Mouse (Mus musculus) cerebellum, adult 9-11 months (tissue): ENCODE measurements at regions not wholly inside any gene's neighbourhood (a gene's known extent, or its start where the extent isn't known, plus 50 kb on each side); places are given as distances from the start of the nearest gene placed in this dataset.

Experiments
- DNase-seq: peaks from one replicate; pipeline ENCODE4 v3.0.0; 2022

DNA sequence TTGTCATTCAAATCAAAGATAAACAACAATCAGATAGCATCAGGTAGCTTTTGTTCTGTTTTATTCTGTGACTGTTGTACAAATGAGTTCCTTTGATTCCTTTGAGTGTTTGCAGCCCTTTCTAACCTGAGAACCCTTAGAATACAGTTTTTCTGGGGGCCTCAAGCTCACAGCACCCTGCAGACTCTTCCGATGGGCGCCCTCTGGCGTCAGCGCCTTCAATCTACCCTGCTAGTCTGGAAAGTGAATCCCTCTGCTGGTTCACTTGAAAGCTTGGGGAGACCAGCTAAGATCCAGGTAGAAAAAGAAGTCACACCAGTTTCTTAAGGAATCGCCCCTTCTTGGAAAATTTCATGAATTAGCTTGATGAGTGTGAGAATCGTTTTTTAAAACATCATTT is 253.8 kb upstream of the Nt5e start:
- DNase-seq: no peak

- DNase-seq: no peak
Observed at GRCm38 (mm10) chr9:88073579-88073978, 253.4 kb upstream of the Nt5e start.

- DNase-seq: no peak
Observed at GRCm38 (mm10) chr9:88082931-88083479, 244.0 kb upstream of the Nt5e start.

- no peak for DNase-seq
Observed at GRCm38 (mm10) chr9:88085181-88085816, 241.7 kb upstream of the Nt5e start.

DNA sequence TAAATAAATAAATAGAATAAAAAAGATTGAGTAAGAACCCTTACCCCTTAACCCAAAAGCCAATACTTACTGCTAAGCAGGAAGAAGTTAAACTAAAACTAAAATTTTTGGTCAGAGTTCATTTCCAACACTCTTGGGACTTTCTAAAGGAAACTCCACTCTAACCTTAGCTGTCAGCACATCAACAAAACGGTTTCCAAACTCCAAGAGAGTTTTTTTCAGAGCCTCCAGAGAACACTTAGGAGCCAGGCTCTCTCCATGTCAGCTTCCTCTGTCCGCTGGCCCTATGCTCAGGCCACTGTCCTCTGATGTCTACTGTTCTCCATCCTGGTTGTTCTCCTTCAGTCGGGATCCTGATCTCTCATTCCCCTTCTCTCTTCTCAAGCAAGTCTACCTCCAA is 241.1 kb upstream of the Nt5e start:
- DNase-seq: no peak

GRCm38 (mm10) chr9:88091781-88092527 is 235.0 kb upstream of the Nt5e start:
- DNase-seq: no peak

DNA sequence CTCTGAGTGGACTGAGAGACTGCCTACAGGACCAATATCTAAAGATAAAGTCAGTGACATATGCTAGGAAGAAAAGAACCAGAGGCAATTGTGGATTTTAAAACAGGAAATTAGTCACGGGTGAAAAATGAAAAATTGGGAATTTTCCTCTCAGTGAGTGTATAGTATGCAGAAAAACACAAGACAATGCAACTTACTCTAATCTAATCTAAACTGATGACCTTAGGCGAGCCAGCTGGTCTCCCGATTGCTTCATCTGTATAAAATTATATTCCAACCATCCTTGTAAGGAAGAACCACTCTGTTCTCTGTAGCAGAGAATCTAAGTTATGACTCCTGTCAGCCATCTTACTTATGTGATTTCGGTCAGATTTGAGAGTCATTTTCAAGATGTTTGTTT is 234.4 kb upstream of the Nt5e start:
- no peak for DNase-seq

DNA sequence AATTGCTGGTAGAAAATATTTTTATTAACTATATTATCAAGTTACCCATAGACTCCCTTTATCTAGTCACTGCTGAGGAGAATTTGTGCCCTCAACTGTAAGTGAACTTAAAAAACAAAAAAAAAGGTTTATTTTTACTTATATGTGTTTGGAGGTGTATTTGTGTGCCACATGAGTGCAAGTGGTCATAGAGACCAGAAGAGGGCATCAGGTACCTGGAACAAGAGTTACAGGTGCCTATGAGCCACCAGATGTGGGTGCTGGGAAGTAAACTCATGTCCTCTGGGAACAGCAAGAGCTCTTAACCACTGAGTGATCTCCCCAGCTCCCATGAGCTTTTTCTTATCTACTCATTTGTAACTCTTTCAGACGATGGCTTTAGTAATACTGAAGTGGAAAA is 213.9 kb upstream of the Nt5e start:
- DNase-seq: no peak

DNA sequence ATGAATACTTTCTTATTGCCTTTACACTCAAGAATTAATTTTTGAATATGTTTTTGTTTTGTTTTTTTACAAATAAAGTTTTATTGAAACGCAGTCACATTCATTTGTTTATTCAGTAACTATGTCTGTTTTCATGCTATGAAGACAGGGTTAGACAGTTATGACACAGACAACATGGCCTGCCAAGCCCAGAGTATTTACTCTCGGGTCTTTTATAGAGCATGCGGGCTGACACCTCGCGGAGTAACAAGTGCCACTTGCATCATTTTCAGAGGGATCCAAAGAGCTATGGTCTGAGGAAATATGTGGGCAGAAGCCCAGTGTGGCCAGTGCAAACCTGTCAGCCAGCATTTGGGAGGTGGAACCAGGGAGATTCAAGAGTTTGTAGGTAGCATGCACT is 206.5 kb upstream of the Nt5e start:
- no peak for DNase-seq

DNA sequence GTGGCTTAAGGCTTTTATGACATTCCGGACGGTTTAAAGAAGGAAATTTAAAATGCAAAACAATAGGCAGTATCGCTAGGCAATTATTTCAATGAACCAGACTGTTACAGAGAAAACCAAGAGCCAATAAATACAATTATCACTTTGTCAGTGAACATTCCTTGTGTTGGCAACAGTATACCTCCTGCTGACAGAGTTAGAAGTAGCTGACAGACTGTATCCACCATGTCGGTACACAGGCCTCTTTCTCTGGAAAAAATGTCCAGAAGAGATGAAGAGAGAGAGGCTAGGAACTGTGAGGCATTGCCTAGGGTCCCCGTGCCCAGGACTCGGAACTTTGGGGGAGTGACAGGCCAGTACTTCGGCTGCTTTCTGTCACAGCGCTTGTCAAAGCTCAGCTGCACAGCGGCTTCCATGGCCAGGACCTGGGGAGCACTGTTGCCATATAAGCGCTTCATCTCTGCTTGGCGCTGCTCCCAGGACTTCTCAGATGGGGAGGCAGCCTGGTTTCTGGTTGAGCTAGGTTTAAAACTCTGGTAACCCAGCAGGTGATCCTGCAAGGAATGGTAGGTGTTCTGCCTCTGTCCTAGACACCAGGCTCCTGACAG is 205.9 kb upstream of the Nt5e start:
- DNase-seq: peak; percentile 17

- DNase-seq: no peak
Observed at GRCm38 (mm10) chr9:88124322-88125005, 202.5 kb upstream of the Nt5e start.

GRCm38 (mm10) chr9:88163025-88163780 is 163.8 kb upstream of the Nt5e start:
- no peak for DNase-seq

DNA sequence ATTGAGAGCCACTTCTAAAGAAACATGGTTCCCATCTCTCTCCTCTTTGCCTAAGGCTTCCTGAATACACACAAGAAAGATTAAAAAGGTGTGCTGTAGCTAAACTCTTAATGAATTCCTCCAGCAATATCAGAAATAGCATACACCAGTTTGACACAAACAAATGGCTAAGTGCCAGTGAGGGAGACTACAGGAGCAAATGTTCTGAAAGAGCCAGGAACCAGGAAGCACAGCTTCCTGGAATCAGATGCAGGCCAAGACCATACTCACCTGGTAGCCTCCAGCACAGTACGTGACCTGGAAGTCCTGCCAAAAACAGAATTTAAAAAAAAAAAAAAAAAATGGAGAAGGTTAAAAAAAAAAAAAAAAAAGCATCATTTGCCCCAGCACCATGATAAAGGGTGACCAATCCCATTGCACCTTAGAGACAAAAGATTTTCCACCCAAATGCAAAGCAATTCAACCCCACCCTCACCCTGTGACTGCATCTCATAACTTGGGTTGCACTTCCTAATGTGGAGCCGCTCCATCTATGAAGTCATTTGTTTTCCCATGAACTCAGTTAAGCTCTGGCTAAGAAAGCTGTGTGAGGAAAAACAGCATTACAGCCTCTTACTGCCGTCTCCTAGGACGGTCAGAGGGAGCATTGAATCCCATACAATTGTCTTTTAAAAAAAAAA is 149.3 kb upstream of the Nt5e start:
- DNase-seq: peak; percentile 50

- DNase-seq: no peak
Observed at GRCm38 (mm10) chr9:88181189-88181994, 145.6 kb upstream of the Nt5e start.

DNA sequence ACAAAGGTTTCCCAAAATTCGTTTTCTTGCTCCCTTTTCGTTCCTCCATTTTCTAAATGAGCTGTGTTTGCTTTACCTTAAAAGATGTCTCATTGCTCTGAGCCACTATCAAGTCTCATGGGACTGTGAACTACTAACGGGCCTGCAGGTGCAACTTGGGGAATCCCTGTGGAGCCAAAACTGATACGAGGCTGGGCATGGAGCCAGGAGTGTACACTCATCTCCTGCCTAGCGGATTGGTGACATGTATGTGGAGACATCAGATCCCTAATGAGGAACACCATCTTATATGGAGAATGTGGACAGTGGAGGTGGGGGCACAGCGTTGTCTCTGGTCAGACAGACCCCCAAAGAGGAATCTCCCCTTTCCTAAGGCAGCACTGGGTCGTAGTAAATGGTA is 119.6 kb upstream of the Nt5e start:
- DNase-seq: no peak

DNA sequence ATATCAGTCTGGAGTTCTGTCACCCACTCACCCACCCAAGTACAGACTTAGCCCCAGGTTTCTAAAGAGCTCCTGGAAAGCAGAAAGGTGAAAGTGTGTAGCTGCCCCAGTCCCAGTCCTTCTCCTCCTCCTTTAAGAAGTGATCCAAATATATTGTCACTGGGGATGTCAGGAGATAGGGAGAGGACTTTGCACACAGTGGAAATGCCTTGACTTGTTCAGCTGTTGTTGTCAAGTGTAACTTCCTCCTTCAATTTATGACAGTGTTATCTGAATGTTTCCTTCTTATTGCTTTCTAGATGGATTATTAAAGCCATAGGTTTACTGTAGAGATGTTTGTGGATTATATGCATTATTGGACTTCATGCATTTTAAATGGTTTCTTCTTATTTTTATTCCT is 119.0 kb upstream of the Nt5e start:
- DNase-seq: no peak

DNA sequence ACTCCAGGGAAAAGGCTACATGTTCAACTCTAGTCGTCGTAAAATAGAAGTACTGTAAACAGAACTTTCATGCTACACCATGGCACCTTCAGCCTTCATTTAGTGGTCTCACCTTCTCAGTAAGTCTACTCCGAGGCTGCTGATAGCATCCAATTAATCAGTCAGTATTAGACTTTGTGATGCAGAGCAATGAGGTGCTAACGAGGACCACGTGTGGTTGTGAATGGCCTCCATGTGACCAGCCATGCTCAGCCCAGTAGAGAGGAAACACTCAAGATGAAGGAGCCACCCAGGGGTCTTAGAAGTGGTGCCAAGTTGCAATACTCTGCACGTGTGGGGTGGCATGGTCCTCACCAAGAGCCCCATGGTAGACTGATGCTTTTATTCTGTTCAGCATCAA is 112.2 kb upstream of the Nt5e start:
- no peak for DNase-seq

DNA sequence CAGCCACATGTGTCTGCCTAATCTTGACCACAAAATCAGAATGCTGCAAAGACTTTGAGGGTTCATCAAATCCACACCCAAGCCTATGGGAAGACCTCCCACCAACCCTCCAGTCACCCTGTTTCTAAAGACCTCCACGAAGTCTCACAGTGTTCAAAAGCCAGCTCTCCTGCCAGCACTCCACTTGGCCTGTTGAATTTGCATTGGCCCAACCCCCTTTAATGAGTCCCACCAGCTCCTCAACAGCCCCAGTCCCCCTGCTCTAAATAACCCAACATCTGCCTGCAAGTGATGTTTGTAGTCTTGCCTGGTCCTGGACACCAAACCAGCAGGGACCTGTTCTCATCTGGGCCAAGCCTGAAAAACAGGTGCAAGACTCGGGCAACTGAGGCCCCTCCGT is 106.6 kb upstream of the Nt5e start:
- DNase-seq: no peak

DNA sequence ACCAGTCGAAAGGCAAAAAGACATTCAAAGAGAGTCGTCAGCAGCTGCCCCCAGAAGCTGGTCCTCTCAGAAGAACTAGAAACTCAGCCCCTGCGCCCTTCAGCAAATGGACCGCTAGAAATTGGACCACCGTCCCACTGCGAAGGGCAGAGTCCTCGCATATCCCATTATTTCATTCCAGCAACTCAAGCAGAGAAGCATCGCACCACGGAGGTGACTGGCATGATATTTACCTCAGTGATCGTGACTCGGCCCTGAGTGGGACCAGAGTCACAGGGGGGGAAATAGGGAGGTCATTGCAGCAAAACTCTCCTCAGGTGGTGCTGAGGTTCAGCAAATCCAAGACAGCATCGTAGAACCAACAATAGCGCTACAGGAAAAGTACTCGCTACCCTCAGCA is 105.7 kb upstream of the Nt5e start:
- no peak for DNase-seq

GRCm38 (mm10) chr9:88221850-88222353 is 105.1 kb upstream of the Nt5e start:
- no peak for DNase-seq

GRCm38 (mm10) chr9:88237126-88237525 is 89.9 kb upstream of the Nt5e start:
- DNase-seq: no peak
